Mouse (Mus musculus): Measurements from ENCODE around the gene Sgo2b. TPM values are rescaled to one million over a fixed set of nuclear protein-coding genes. Genes with fewer than 3 reads are reported as not detected.

Gene Sgo2b
- polyA plus RNA-seq (2015; fragmentation: Illumina TruSeq; extraction: RNeasy Lipid Tissue Mini Kit (QIAGEN cat#74804); ENCODE audit: low read depth, low replicate concordance), result not detected

DNA sequence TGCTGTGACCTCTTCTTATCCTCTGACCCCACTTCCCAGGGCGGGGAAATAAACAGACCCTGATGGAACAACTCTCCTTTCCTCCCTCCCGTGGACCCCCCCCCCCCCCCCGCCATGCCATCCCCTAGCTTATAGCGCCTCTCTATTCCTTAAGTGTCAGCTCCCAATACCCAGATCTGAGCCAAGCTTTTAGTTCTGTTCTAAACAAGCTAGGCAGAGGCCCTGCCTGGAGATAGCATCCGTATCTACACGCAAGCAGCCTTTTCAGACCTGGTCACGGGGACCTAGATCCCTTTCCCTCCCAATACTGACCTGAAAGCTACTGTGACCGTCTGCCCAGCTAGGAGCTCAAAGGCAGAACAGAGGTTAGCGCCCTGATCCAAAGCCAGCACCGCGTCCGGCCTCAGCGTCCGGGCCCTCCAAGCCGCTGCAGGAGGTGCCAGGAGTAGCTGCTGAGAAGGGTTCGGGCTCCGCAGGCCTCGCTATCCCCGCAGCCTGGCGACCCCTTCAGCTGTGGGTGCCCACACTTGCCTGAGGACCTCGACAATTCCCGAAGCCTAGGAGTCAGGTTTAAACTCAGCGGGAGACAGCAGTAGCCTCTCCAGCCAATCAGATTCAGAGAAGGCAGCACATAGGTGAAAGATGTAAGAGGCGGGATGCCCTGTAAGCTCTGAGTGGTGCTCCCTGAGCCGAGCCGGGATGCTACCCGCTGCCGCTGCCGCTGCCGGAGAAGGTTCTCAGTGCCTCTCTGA lies at the start of gene Sgo2b:
TSS of gene Sgo2b (minus strand) at position 623 of the 752 bp plus-strand sequence.

All from brain, adult 10 weeks (tissue).